Mouse (Mus musculus): Measurements from ENCODE around the gene Stam2.

GRCm38 (mm10) chr2:52651547-52651946 lies 90.5 kb downstream of the Stam2 start:
- TF ChIP-seq CTCF (IDR thresholded peaks at IDR 0.05; ENCODE audit: insufficient read depth, low read depth, low read length) (no peak), POLR2A (IDR thresholded peaks at IDR 0.05; ENCODE audit: insufficient read depth, low read depth, low read length) (no peak)
